Mouse (Mus musculus) G1E (cell line): ENCODE results near the gene Eri2.
"Not testable (repeated sequence)": the region's sequence is repeated elsewhere in the genome, so short reads cannot be mapped to it uniquely, and the experiment has no call there.

Source experiments
- CTCF ChIP-seq: IDR thresholded peaks from 2 replicates; pipeline ENCODE4 v1.5.1; 2012; ENCODE audit warnings: low read depth, low read length, inconsistent platforms, mixed read lengths
- GATA1 ChIP-seq: IDR thresholded peaks from 2 replicates; pipeline ENCODE4 v1.6.1; 2012; ENCODE audit warnings: borderline replicate concordance, low read length, inconsistent platforms, mixed read lengths
- TAL1 ChIP-seq: conservative IDR thresholded peaks from 2 replicates; pipeline ENCODE4 v1.6.1; 2012; ENCODE audit warnings: low read depth, low read length, inconsistent platforms, mixed read lengths

DNA sequence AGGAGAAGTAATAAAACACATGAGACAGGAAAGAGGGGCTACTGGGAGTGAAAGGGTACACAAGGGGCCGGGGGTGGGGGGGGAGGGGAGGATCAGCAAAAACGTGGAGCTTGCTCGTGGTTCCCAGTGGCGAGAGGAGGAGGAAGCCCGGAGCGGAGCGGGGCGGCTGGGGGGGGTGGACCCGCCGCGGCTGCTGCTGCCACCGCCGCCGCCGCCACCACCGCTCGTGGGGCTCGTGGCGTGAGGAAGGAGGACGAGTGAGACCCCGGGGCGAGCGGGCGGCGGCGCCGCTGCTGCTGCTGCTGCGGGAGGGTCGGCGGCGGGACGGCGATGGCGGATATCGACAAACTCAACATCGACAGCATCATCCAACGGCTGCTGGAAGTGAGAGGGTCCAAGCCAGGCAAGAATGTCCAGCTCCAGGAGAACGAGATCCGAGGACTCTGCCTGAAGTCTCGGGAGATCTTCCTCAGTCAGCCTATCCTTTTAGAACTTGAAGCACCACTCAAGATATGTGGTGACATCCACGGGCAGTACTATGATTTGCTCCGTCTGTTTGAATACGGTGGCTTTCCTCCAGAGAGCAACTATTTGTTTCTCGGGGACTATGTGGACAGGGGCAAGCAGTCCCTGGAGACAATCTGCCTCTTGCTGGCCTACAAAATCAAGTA is 53.9 kb downstream of the Eri2 start:
- not testable (repeated sequence) for TF ChIP-seq GATA1, CTCF, TAL1
